Mouse (Mus musculus) kidney, embryonic 16.5 days (tissue): ENCODE measurements around the gene Ift43. TPM values are rescaled to one million over a fixed set of nuclear protein-coding genes. Genes with fewer than 3 reads are reported as not detected.

Experiments
- ATAC-seq: fragments of 200-750 bp; cut with Nextera tagmentation; 2 replicates; pipeline ENCODE4 v1.8.0; 2017; ENCODE audit warnings: moderate TSS enrichment; ENCODE audit not compliant: low FRiP score, low TSS enrichment
- H3K27ac ChIP-seq: fragments of 300-500 bp; sonication (generic); 2 replicates; pipeline ENCODE4 v1.5.1; 2014; ENCODE audit warnings: low read length
- H3K27me3 ChIP-seq: fragments of 300-500 bp; sonication (generic); 2 replicates; pipeline ENCODE4 v1.6.1; 2014; ENCODE audit warnings: low read length, control low read depth, mixed read lengths; ENCODE audit not compliant: insufficient read depth
- H3K36me3 ChIP-seq: fragments of 300-500 bp; sonication (generic); 2 replicates; pipeline ENCODE4 v1.6.1; 2014; ENCODE audit warnings: low read length, control low read depth, mixed read lengths; ENCODE audit not compliant: insufficient read depth
- H3K4me1 ChIP-seq: fragments of 300-500 bp; sonication (generic); 2 replicates; pipeline ENCODE4 v1.6.1; 2014; ENCODE audit warnings: low read length, control low read depth, mixed read lengths; ENCODE audit not compliant: insufficient read depth
- H3K4me2 ChIP-seq: fragments of 300-500 bp; sonication (generic); replicated peaks from 2 replicates; pipeline ENCODE4 v1.6.1; 2014; ENCODE audit warnings: low read depth, low read length
- H3K4me3 ChIP-seq: fragments of 300-500 bp; sonication (generic); 2 replicates; pipeline ENCODE4 v1.5.1; 2014; ENCODE audit warnings: mild to moderate bottlenecking, low read length
- H3K9ac ChIP-seq: fragments of 300-500 bp; sonication (generic); replicated peaks from 2 replicates; pipeline ENCODE4 v1.6.1; 2014; ENCODE audit warnings: low read length
- H3K9me3 ChIP-seq: fragments of 300-500 bp; sonication (generic); 2 replicates; pipeline ENCODE4 v1.6.1; 2016; ENCODE audit warnings: low read length, control low read depth
- WGBS: fragments of 180-500 bp; shearing (Covaris S2); extraction: QIAGEN DNeasy Blood & Tissue Kit; methylation state at CpG from one replicate; pipeline ENCODE4 v1.1.7; 2014; 5-methylcytosine and 5-hydroxymethylcytosine counted together
- polyA plus RNA-seq: library from polyadenylated mRNA; unstranded; fragments of >200 nt; fragmentation: Nextera tagmentation; extraction: Ambion mirVana; gene quantifications from 2 replicates; pipeline ENCODE4 v1.2.1, GENCODE M21; 2015

Gene Ift43
- polyA plus RNA-seq, 1 experiment from 2014 or later = 76.7 TPM

DNA sequence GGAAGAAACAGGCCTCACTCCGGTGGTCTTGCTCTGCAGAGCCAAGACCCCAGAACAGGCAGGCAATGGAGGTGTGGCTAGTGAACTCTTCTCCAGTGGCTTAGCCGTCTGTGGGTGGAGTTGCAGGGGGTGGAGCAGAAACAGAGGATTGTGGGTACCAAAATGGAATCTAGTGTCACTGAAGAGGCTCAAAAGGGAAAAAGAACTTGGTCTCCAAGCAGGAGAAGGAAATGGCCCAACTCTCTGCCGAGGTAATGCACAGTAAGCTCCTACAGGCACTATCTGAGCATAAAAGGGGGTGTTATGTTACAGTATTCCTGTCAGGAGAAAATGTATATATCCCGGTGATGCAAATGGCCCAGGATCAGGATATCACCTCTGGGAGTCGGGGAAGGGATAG is 86.9 kb downstream of the Ift43 start:
- Histone ChIP-seq H3K27ac (no peak overlapping the region), H3K9ac (no peak overlapping the region), H3K4me1 (no peaks in the 10 kb centered on the region), H3K36me3 (no peaks in the 10 kb centered on the region), H3K27me3 (no peaks in the 10 kb centered on the region), H3K9me3 (no peaks in the 10 kb centered on the region), H3K4me3 (no peak overlapping the region), H3K4me2 (no peak overlapping the region)
- 57% methylated on average over 5 of the region's 5 CpGs for WGBS
- ATAC-seq = no peak

DNA sequence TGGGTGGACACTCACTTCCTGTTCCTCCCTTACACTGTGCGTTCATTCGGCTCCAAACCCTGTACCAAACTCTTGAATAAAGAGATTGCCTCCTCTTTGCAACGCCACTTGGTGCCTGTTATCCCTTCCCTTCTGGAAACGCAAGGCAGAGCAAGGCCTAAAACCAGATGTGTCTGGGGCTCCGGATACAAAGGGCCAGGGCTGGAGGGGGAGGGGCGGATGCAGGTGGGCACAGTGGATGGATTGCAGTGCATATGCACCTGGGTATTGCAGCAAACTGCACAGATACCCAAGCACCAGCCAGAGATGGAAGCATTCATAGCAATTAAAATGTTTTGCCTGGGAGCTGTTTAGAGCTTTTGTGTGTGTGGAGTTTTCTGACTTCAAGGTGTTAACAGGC is 91.0 kb downstream of the Ift43 start:
- ATAC-seq = no peak
- 45% methylated on average over 6 of the region's 6 CpGs for WGBS
- Histone ChIP-seq H3K4me1 (peaks cover 9% of the 10 kb centered on the region; the same call in 1 of the 2 replicates), H3K9me3 (no peaks in the 10 kb centered on the region), H3K36me3 (no peaks in the 10 kb centered on the region), H3K27me3 (peaks cover 3% of the 10 kb centered on the region; the same call in 1 of the 2 replicates), H3K4me3 (no peak overlapping the region), H3K27ac (no peak overlapping the region), H3K4me2 (no peak overlapping the region), H3K9ac (no peak overlapping the region)

DNA sequence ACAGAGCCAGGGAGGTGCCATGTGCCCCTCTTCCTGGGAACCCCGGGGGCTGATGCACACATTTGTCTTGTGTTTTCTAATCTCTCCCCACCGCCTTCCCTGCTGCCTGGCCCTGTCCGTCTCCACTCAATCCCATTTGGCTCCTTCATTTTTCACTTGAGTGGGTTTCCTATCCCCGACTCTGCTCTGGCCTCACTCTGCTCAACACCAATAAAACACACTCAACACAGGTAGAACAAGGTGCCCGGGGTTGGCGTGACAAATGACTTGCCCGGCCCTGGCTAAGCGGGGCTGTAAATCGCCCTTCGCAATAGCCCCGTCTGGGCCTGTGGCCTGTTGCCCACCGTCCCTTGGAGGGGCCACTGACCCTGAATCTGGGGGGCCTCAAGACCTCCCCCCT is 92.0 kb downstream of the Ift43 start:
- ATAC-seq = peak; percentile 60; the same call in 1 of the 2 replicates
- Histone ChIP-seq H3K4me3 (no peak overlapping the region), H3K4me2 (no peak overlapping the region), H3K27me3 (peaks cover 3% of the 10 kb centered on the region; the same call in 1 of the 2 replicates), H3K4me1 (peaks cover 9% of the 10 kb centered on the region; the same call in 1 of the 2 replicates), H3K27ac (no peak overlapping the region), H3K9ac (no peak overlapping the region), H3K9me3 (no peaks in the 10 kb centered on the region), H3K36me3 (no peaks in the 10 kb centered on the region)
- WGBS = 29% methylated on average over 12 of the region's 12 CpGs

DNA sequence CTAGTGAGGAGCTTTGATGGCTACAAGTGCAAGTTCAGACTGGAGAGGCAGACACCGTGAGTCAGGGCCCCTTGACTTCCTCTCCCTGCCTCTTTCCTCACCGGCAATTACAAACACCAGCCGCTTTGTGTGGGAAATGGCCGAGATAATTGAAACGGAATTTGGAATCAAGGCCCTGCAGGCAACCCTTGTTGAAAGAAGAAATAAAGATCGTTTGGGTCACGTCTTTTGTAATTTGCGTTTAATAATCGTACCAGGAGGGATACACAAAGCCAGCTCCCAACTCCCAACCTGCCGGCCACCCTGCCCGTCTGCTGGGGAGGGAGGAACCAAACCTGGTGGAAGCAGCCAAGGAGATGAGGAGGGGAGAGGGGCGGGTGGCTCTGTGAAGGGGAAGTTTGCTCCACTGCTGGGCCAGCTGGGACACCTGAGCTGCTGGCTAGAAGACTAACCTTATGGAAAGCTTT is 93.2 kb downstream of the Ift43 start:
- H3K9ac ChIP-seq = no peak overlapping the region
- WGBS = 14% methylated on average over 12 of the region's 12 CpGs
- H3K4me2 ChIP-seq = 0 out of 2 replicates have a peak overlapping the region, but pooled peaks have one; percentile 2
- no peak overlapping the region for H3K4me3 ChIP-seq
- H3K27ac ChIP-seq = no peak overlapping the region; the same call in 1 of the 2 replicates
- 0 out of 2 replicates have a peak, but pooled peaks have one; percentile 40 for ATAC-seq
- H3K36me3 ChIP-seq = no peaks in the 10 kb centered on the region
- no peaks in the 10 kb centered on the region for H3K9me3 ChIP-seq
- H3K27me3 ChIP-seq = peaks cover 3% of the 10 kb centered on the region; the same call in 1 of the 2 replicates
- H3K4me1 ChIP-seq = peaks cover 9% of the 10 kb centered on the region; the same call in 1 of the 2 replicates

DNA sequence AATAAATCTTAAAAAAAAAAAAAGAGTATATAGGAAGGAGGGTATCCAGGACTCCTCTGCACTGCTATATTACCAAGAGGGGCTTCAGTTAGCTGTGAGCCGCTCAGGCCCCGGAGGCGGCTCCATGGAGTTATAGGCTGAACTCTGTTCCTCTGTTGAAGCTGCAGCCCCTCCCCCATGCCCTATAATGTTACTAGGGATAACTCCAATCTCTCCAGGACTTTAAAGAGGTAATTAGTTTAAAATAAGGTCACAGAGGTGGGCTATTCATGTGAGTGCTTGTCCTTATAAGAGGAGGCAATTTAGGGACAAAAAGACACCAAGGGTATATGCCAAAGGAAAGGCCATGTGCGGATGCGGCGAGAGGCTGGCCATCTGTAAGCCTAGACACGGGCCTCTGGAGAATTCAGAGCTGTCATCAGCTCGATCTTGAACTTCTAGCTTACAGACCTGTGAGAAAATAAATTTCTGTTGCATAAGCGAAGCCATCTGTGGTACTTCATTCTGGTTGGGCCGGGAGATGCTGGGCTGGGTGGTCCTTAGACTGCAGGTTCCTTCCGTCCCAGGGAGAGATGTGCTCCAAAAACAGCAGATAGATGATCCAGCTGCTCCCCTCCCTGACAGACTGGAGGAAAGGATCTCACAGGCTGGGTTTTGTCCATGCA is 94.5 kb downstream of the Ift43 start:
- H3K4me3 ChIP-seq = no peak overlapping the region
- H3K27ac ChIP-seq = no peak overlapping the region
- peaks cover 3% of the 10 kb centered on the region; the same call in 1 of the 2 replicates for H3K27me3 ChIP-seq
- WGBS = 50% methylated on average over 11 of the region's 11 CpGs
- H3K4me1 ChIP-seq = peaks cover 9% of the 10 kb centered on the region; the same call in 1 of the 2 replicates
- no peak for ATAC-seq
- H3K36me3 ChIP-seq = no peaks in the 10 kb centered on the region
- no peak overlapping the region for H3K9ac ChIP-seq
- H3K4me2 ChIP-seq = no peak overlapping the region
- no peaks in the 10 kb centered on the region for H3K9me3 ChIP-seq

DNA sequence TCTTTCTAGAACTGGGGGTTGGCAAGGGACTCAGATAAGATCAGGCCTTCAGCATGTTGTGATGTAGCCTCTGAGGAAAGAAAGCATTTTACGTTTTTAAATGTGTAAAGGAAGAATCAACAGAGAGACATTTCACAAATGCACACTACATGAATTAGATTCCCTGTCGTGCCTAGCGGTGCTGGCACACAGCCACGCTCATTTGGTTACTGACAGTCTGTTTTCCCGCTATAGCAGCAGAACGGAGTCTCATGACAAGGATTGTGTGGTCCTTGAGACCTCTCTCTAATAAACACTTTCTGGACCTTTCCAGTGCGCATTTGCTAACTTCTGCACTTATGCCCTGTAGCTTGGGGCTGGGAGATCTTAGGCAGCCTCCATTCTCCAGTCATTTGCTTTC is 96.9 kb downstream of the Ift43 start:
- no peak overlapping the region for H3K27ac ChIP-seq
- no peaks in the 10 kb centered on the region for H3K36me3 ChIP-seq
- ATAC-seq = no peak
- H3K27me3 ChIP-seq = peaks cover 3% of the 10 kb centered on the region; the same call in 1 of the 2 replicates
- H3K4me1 ChIP-seq = peaks cover 9% of the 10 kb centered on the region; the same call in 1 of the 2 replicates
- no peak overlapping the region for H3K4me2 ChIP-seq
- no peak overlapping the region for H3K9ac ChIP-seq
- 72% methylated on average over 7 of the region's 7 CpGs for WGBS
- H3K9me3 ChIP-seq = no peaks in the 10 kb centered on the region
- no peak overlapping the region for H3K4me3 ChIP-seq

DNA sequence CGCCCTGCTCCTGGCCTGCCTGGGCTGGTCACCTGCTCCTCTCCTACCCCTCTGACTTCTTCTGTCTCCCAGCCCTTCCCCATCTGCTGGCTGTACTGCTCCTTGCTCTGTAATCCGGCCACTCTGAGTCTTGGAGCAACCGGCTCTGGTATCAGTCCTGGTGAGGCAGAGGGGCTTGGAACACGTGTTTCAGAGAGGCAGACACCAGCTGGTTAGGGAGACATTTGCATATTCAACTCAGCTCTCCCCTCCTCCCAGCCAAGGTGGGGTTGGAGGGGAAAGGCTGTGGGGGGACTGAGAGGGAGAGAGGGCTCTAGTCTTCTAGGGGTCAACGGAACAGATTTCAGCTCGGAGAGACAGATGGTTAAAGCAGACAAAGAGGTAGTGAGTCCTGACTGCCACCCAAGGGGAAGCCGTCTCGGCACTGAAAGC is 99.0 kb downstream of the Ift43 start:
- no peak for ATAC-seq
- Histone ChIP-seq H3K9me3 (no peaks in the 10 kb centered on the region), H3K36me3 (no peaks in the 10 kb centered on the region), H3K27ac (no peak overlapping the region), H3K9ac (no peak overlapping the region), H3K4me1 (no peaks in the 10 kb centered on the region), H3K4me3 (no peak overlapping the region), H3K4me2 (no peak overlapping the region), H3K27me3 (no peaks in the 10 kb centered on the region)
- 17% methylated on average over 8 of the region's 8 CpGs for WGBS

DNA sequence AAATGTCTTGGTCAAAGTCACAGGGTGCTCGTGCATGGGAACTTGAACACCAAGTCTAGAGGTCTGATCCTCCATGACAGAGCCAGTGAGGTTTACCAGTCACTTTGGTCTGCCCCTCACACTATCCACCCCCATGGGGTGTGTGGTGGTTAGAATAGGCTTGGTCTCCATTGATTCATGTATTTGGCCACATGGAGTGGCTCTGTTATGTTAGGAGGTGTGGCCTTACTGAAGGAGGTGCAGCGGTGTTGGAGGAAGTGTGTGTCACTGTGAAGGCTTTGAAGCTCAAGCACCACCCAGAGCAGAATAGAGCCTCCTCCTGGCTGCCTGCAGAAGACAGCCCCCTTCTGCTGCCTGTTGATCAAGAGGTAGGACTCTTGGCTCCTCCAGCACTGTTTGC is 99.5 kb downstream of the Ift43 start:
- H3K27ac ChIP-seq = no peak overlapping the region
- no peak overlapping the region for H3K4me2 ChIP-seq
- H3K4me1 ChIP-seq = no peaks in the 10 kb centered on the region
- no peaks in the 10 kb centered on the region for H3K9me3 ChIP-seq
- H3K4me3 ChIP-seq = no peak overlapping the region
- no peak for ATAC-seq
- WGBS = 43% methylated on average over 2 of the region's 2 CpGs
- no peaks in the 10 kb centered on the region for H3K27me3 ChIP-seq
- no peaks in the 10 kb centered on the region for H3K36me3 ChIP-seq
- no peak overlapping the region for H3K9ac ChIP-seq

DNA sequence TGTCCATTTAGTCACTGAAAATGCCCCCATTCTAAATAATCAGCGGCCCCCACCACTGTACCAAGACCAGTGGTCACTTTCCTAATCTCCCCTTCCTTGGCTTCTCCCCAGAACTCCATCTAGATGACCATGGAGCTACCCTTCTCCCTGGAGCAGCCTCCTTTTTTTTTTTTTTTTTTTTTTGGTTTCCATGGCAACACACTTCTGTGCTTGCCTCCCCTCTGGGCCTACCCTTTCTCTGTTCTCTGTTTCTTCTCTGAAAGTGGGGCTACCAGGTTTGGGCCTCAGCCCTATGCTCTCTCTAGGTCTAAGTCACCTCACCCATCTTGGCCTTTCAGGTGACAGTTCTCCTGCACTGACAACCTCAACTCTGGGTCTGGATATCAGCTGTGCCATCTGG is 100.1 kb downstream of the Ift43 start:
- no peaks in the 10 kb centered on the region for H3K9me3 ChIP-seq
- H3K4me3 ChIP-seq = no peak overlapping the region
- H3K27ac ChIP-seq = no peak overlapping the region
- no peak overlapping the region for H3K4me2 ChIP-seq
- no peak overlapping the region for H3K9ac ChIP-seq
- no peaks in the 10 kb centered on the region for H3K27me3 ChIP-seq
- no peaks in the 10 kb centered on the region for H3K4me1 ChIP-seq
- 86% methylated on average over 1 of the region's 1 CpGs for WGBS
- no peaks in the 10 kb centered on the region for H3K36me3 ChIP-seq
- no peak for ATAC-seq

DNA sequence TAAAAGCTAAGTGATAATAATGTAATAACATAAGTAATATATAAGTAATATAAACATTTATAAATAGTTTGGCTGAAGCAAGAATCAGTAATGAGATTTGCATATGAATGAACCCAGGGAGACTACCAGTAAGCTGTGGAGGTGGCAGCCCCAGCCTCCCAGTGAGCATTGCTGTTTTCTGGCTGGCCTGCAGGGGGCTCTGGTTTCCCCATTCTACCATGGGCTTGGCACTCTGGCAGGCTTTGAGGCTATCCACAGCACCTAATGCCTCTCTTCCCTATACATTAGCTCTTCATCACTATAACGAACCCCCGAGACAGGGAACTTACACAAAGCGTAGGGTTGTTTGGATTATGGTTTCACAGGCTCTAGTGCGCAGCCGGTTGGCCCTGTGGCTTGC is 105.8 kb downstream of the Ift43 start:
- Histone ChIP-seq H3K27ac (no peak overlapping the region), H3K27me3 (no peaks in the 10 kb centered on the region)

More for the DNA sequence above, 105.8 kb downstream of the Ift43 start:
- no peak for ATAC-seq
- no peaks in the 10 kb centered on the region for H3K36me3 ChIP-seq
- H3K4me3 ChIP-seq = no peak overlapping the region
- H3K4me2 ChIP-seq = no peak overlapping the region
- WGBS = 75% methylated on average over 5 of the region's 5 CpGs
- H3K9ac ChIP-seq = no peak overlapping the region
- H3K9me3 ChIP-seq = no peaks in the 10 kb centered on the region
- no peaks in the 10 kb centered on the region for H3K4me1 ChIP-seq
